Mouse (Mus musculus): Measurements from ENCODE around the gene Sh3pxd2a.

Sh3pxd2a gene

DNA sequence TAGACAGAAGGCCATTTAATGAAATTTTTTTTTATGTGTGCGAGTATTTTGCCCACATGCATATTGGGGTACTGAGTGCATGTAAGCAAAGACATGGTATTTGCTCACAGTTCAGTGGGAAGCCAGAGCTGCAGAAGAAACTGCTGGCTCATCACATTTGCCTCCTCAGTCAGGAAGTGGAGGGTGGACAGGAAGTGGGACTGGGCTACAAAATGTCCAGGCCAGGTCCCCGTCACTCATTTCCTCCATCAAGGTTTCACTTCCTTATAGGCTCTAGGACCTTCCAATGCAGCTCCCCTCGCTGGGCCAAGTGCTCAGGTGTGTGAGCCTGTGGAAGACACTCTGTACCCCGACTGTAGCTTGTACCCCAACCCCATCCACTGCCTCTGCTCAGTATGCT is 239.5 kb downstream of the Sh3pxd2a start:
- DNase-seq: no peak

GRCm38 (mm10) chr19:47222841-47223557 is 241.2 kb downstream of the Sh3pxd2a start:
- no peak for DNase-seq

DNA sequence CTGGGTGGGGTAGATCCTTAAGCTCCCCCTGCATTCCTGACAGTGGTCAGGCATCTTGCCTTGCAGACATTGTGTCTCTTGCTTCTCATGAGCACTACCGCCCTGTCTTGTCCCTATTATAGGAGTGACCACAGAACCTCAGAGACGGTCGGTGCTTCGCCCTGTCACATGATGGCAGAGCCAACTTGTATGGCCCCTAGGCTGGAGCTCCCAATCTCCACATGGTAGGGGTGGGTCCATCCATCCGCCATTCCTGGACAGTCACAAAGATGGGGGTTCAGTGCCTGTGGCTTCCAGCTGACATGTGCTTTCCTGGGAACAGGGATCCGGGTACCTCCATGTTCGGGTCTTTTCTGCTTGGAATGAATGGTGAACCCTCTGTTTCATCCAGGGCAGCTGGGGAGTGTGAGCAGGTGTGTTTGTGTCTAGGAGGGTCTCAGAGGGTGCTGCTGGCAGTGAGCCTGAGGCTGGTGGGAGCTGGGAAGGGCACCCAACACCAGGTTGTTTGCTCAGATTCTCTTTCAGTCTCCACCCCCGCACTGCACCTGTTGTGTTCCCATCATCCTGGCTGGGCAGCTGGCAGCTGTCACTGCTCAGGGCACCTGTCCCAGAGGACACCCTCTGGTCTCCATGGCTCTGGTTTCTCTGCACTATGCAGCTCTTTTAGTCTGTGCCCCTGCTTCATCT is 241.9 kb downstream of the Sh3pxd2a start:
- no peak for DNase-seq

DNA sequence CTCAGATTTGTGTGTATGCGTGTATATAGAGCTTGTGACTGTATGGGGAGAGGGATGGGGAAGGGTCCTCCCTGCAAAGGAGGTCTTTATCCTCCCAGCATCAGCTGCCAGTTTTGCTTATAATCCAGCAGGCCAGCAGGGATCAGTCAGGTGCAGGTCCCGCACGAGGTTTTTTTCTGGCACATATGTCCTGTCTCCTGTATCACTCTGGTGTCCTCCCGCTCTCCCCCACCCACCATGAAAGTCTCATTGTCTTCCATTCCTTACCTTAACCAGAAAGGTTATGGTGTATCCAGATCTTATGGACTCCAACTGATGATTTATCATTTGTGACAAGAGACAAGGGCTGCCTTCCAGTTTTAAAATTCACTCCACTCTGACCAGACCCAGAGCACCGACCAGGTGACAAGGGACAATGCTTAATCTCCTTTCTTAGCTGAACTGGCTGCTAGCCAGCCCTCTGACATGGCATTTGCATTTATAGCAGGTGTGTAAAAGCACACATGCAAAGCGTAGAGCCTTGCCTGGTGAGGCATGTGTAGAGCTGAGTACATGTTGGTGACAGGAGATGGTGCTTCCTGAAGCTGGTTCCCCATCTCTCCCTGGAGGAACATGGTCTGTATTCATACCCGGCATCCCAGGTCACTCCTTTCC is 242.6 kb downstream of the Sh3pxd2a start:
- DNase-seq: no peak

GRCm38 (mm10) chr19:47221006-47221405 is 243.2 kb downstream of the Sh3pxd2a start:
- DNase-seq: no peak

DNA sequence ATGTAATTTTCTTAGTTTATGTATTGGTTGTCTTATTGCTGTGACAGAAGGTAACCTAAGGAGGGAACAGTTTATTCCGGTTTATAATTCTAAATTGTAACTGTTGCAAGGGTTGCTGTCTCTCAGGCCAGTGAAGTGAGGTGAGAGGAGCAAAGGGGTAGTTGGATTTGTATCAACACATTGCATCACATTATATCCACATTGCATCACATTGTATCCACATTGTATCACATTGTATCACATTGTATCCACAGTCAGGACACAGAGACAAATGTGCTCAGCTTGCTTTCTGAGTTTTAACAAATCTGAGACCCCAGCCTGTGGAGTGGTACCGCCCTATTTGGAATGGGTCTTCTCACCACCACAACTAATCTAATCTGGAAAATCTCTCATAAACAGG is 244.0 kb downstream of the Sh3pxd2a start:
- DNase-seq: no peak

DNA sequence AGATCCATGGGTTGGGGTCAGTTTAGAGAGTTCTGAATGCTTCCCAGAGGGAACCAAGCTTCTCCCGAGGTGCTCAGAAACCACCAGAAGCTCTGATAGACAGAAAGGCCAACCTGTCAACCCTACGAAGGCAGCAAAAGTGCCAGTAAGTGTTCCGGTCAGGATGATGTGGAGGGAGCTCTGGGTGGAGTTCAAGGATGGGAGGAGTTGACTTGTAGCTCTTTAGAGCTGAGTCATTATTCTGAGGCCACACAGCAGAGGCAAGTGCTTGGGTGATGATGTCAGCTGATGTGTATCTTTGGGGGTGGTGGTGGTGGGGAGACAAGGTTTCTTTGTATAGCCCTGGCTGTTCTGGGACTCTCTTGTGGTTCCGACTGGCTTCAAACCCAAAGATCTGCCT is 244.6 kb downstream of the Sh3pxd2a start:
- no peak for DNase-seq

- no peak for DNase-seq
These were observed 247.4 kb downstream of the Sh3pxd2a start for GRCm38 (mm10) chr19:47216766-47217165.

- no peak for DNase-seq
These were observed 250.7 kb downstream of the Sh3pxd2a start for GRCm38 (mm10) chr19:47213470-47213869.

DNA sequence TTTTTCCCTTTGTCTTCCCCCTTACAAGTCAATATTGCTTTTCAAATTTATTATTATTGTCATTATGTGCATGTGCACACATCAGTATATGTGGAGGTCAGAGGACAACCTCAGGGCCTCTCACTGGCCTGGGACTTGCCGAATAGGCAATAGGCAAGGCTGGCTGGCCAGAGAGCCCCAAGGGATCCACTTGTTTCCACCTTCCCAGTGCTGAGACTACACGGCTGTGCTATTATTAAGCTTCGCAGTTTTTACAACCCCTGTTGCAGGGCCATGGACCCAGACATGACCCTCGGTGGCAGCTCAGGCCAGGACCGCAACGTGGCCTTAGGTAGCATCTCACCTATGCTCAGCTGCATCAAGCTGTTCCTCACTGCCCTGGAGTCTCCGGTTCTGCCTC is 251.8 kb downstream of the Sh3pxd2a start:
- no peak for DNase-seq

GRCm38 (mm10) chr19:47211609-47212312 is 252.4 kb downstream of the Sh3pxd2a start:
- DNase-seq: no peak

DNA sequence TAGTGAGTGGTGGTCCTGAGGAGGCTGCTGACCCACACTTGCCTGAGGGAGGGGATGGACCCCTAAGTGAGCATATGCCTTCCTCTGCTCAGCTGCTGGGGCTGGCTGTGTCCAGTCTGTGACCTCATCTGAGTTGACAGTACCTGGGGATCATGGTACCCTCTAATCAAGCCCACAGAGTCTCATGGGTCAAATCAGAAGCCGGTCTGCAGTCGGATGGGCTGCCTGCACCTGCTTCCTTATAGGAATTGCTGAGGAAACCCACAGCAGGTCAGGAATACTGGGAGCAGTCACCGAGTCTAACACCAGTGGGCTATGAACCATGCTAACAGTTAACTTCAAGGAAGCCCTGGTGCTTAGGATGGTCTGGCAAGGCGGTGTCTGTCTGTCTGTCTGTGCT is 253.8 kb downstream of the Sh3pxd2a start:
- no peak for DNase-seq
